Mouse (Mus musculus) common myeloid progenitor, adult 5-6 weeks (primary cell): ENCODE data around the gene Lin7b. TPM values are rescaled to one million over a fixed set of nuclear protein-coding genes. Genes with fewer than 3 reads are reported as not detected.

ENCODE experiments used
- ATAC-seq: replicated peaks from 2 replicates; pipeline ENCODE4 v1.8.0; 2016; ENCODE audit warnings: low read depth, mild to moderate bottlenecking, moderate TSS enrichment, inconsistent platforms; ENCODE audit not compliant: poor library complexity, severe bottlenecking
- total RNA-seq: library from RNA; stranded (forward); fragments of 200-1000, 187-1606 nt; gene quantifications from 2 replicates; pipeline ENCODE4 v1.2.3, GENCODE M21; 2017

Gene Lin7b
- total RNA-seq, 1 experiment from 2014 or later: 1.9 TPM

GRCm38 (mm10) chr7:45325800-45326199 is 44.6 kb downstream of the Lin7b start:
- ATAC-seq: no peak

- no peak for ATAC-seq
Observed at GRCm38 (mm10) chr7:45323069-45323468, 47.3 kb downstream of the Lin7b start.

- no peak for ATAC-seq
Observed at GRCm38 (mm10) chr7:45322245-45322644, 48.1 kb downstream of the Lin7b start.

Other genes starting within 250 kb of the Lin7b start
- gene Rps11, start 246.1 kb downstream of the Lin7b start, total RNA-seq: 1,473 and 1,910 TPM in 2 replicates
- 3,242 and 3,932 TPM in 2 replicates for gene Rpl13a, start 241.8 kb downstream of the Lin7b start, total RNA-seq
- gene Gm45713, start 234.4 kb downstream of the Lin7b start, total RNA-seq: not detected in 2 replicates
- 5.8 and 13.0 TPM in 2 replicates for gene Flt3l, start 234.2 kb downstream of the Lin7b start, total RNA-seq
- 35.2 and 59.8 TPM in 2 replicates for gene Pih1d1, start 216.3 kb downstream of the Lin7b start, total RNA-seq
- 32.2 and 37.9 TPM in 2 replicates for gene Aldh16a1, start 216.0 kb downstream of the Lin7b start, total RNA-seq
- gene Slc17a7, start 206.6 kb downstream of the Lin7b start, total RNA-seq: not detected in 2 replicates
- gene Gfy, start 191.0 kb downstream of the Lin7b start, total RNA-seq: not detected in 2 replicates
- gene Pth2, start 189.6 kb downstream of the Lin7b start, total RNA-seq: not detected in 2 replicates
- gene Ccdc155, start 165.7 kb downstream of the Lin7b start, total RNA-seq: 0.18 and 2.0 TPM in 2 replicates
- gene Dkkl1, start 158.4 kb downstream of the Lin7b start, total RNA-seq: 6.7 and 17.4 TPM in 2 replicates
- gene Tead2, start 154.8 kb downstream of the Lin7b start, total RNA-seq: 0.55 and 0.87 TPM in 2 replicates
- gene Cd37, start 131.5 kb downstream of the Lin7b start, total RNA-seq: 28.9 and 41.4 TPM in 2 replicates
- gene Slc6a16, start 129.5 kb downstream of the Lin7b start, total RNA-seq: not detected in 2 replicates
- not detected in 2 replicates for gene Slc6a21, start 93.1 kb downstream of the Lin7b start, total RNA-seq
- 3.1 and 3.4 TPM in 2 replicates for gene Trpm4, start 36.8 kb downstream of the Lin7b start, total RNA-seq
- 0.41 TPM in 1 of 2 replicates, not detected in the other for gene Hrc, start 35.3 kb downstream of the Lin7b start, total RNA-seq
- gene Ppfia3, start 3.6 kb downstream of the Lin7b start, total RNA-seq: not detected in 2 replicates
- gene Snrnp70, start 25.2 kb upstream of the Lin7b start, total RNA-seq: 451 and 564 TPM in 2 replicates
- not detected in 2 replicates for gene Kcna7, start 35.1 kb upstream of the Lin7b start, total RNA-seq
- not detected in 2 replicates for gene Ntf5, start 43.1 kb upstream of the Lin7b start, total RNA-seq
- gene Lhb, start 50.2 kb upstream of the Lin7b start, total RNA-seq: not detected in 2 replicates
- gene Gys1, start 64.3 kb upstream of the Lin7b start, total RNA-seq: 6.2 and 7.5 TPM in 2 replicates
- 149 and 177 TPM in 2 replicates for gene Ruvbl2, start 67.5 kb upstream of the Lin7b start, total RNA-seq
- gene Ftl1, start 89.3 kb upstream of the Lin7b start, total RNA-seq: 650 and 699 TPM in 2 replicates
- 34.0 and 35.6 TPM in 2 replicates for gene Bax, start 96.3 kb upstream of the Lin7b start, total RNA-seq
- not detected in 2 replicates for gene Tulp2, start 111.3 kb upstream of the Lin7b start, total RNA-seq
- not detected in 2 replicates for gene Gm45808, start 116.2 kb upstream of the Lin7b start, total RNA-seq
- 11.8 and 13.4 TPM in 2 replicates for gene Dhdh, start 118.2 kb upstream of the Lin7b start, total RNA-seq
- gene Nucb1, start 139.8 kb upstream of the Lin7b start, total RNA-seq: 296 and 342 TPM in 2 replicates
- gene Ppp1r15a, start 155.7 kb upstream of the Lin7b start, total RNA-seq: 122 and 193 TPM in 2 replicates
- gene Plekha4, start 155.7 kb upstream of the Lin7b start, total RNA-seq: not detected in 2 replicates
- gene Hsd17b14, start 184.3 kb upstream of the Lin7b start, total RNA-seq: not detected in 2 replicates
- gene Bcat2, start 199.6 kb upstream of the Lin7b start, total RNA-seq: 26.6 and 39.0 TPM in 2 replicates
- not detected in 2 replicates for gene Fgf21, start 244.9 kb upstream of the Lin7b start, total RNA-seq
- not detected in 2 replicates for gene Fut1, start 246.7 kb upstream of the Lin7b start, total RNA-seq